Mouse (Mus musculus): ENCODE results near the gene Tfip11. TPM values are rescaled to one million over a fixed set of nuclear protein-coding genes. Genes with fewer than 3 reads are reported as not detected.

The Tfip11 gene
- 16.5 and 20.2 TPM in 2 replicates for total RNA-seq (2014; rRNA removed)
- 24.3 and 24.4 TPM in 2 replicates for polyA plus RNA-seq (2015; fragmentation: Nextera tagmentation; extraction: Ambion mirVana)

GRCm38 (mm10) chr5:112325546-112326445 is at the start of gene Tfip11:
Gene Tfip11 (plus strand): TSS chr5:112326358.
- Histone ChIP-seq H3K9ac (replicated peaks; ENCODE audit: low read length) (peak within 1 kb of the TSS; percentile 65), H3K4me3 (ENCODE audit: low read length) (peak within 1 kb of the TSS; percentile 72), H3K36me3 (ENCODE audit: insufficient read depth, low read length) (peaks cover 20% of the 10 kb centered on the region), H3K27me3 (ENCODE audit: insufficient read depth, low read length) (no peaks in the 10 kb centered on the region), H3K4me2 (ENCODE audit: low read depth, low read length) (peak within 1 kb of the TSS; percentile 86), H3K27ac (peak within 1 kb of the TSS; percentile 82), H3K4me1 (ENCODE audit: insufficient read depth, low read length) (peaks cover 6% of the 10 kb centered on the region), H3K9me3 (ENCODE audit: low read length) (no peaks in the 10 kb centered on the region)
- DNase-seq (ENCODE audit: low spot score) (peak; percentile 99), ATAC-seq (peak; percentile 96)
- 10% methylated on average over 48 of the region's 48 CpGs for WGBS
- peak; percentile 46 for TF ChIP-seq CTCF (IDR thresholded peaks at IDR 0.05; ENCODE audit: low read depth)

GRCm38 (mm10) chr5:112276907-112277348 is 49.2 kb upstream of the Tfip11 start:
- 0% methylated on average over 22 of the region's 24 CpGs for WGBS
- ATAC-seq: no peak; the same call in 1 of the 2 replicates

GRCm38 (mm10) chr5:112277906-112278470 is 48.2 kb upstream of the Tfip11 start:
- ATAC-seq: no peak
- Histone ChIP-seq H3K9ac (replicated peaks; ENCODE audit: low read length) (peak overlapping the region; percentile 79; the same call in 1 of the 2 replicates), H3K36me3 (ENCODE audit: insufficient read depth, low read length) (no peaks in the 10 kb centered on the region), H3K27me3 (ENCODE audit: insufficient read depth, low read length) (no peaks in the 10 kb centered on the region), H3K4me2 (ENCODE audit: low read depth, low read length) (peak overlapping the region; percentile 96), H3K27ac (no peak overlapping the region), H3K9me3 (ENCODE audit: low read length) (no peaks in the 10 kb centered on the region), H3K4me1 (ENCODE audit: insufficient read depth, low read length) (peaks cover 3% of the 10 kb centered on the region), H3K4me3 (ENCODE audit: low read length) (no peak overlapping the region)
- no peak for TF ChIP-seq CTCF (IDR thresholded peaks at IDR 0.05; ENCODE audit: low read depth)
- WGBS: 89% methylated on average over 11 of the region's 11 CpGs
- no peak for DNase-seq (ENCODE audit: low spot score)

More at GRCm38 (mm10) chr5:112276907-112277348, 49.2 kb upstream of the Tfip11 start:
- Histone ChIP-seq H3K4me2 (ENCODE audit: low read depth, low read length) (peak overlapping the region; percentile 96), H3K27ac (peak overlapping the region; percentile 78; the same call in 1 of the 2 replicates), H3K9ac (replicated peaks; ENCODE audit: low read length) (peak overlapping the region; percentile 79), H3K4me1 (ENCODE audit: insufficient read depth, low read length) (no peaks in the 10 kb centered on the region; the same call in none of the 2 replicates), H3K27me3 (ENCODE audit: insufficient read depth, low read length) (no peaks in the 10 kb centered on the region), H3K9me3 (ENCODE audit: low read length) (no peaks in the 10 kb centered on the region), H3K36me3 (ENCODE audit: insufficient read depth, low read length) (no peaks in the 10 kb centered on the region), H3K4me3 (ENCODE audit: low read length) (peak overlapping the region; percentile 74)
- TF ChIP-seq CTCF (IDR thresholded peaks at IDR 0.05; ENCODE audit: low read depth): no peak
- DNase-seq (ENCODE audit: low spot score): no peak

GRCm38 (mm10) chr5:112279181-112280021 is 46.8 kb upstream of the Tfip11 start:
- Histone ChIP-seq H3K36me3 (ENCODE audit: insufficient read depth, low read length) (no peaks in the 10 kb centered on the region), H3K9ac (replicated peaks; ENCODE audit: low read length) (no peak overlapping the region), H3K4me3 (ENCODE audit: low read length) (no peak overlapping the region), H3K4me2 (ENCODE audit: low read depth, low read length) (no peak overlapping the region), H3K27me3 (ENCODE audit: insufficient read depth, low read length) (no peaks in the 10 kb centered on the region), H3K9me3 (ENCODE audit: low read length) (no peaks in the 10 kb centered on the region), H3K27ac (no peak overlapping the region; the same call in 1 of the 2 replicates), H3K4me1 (ENCODE audit: insufficient read depth, low read length) (peaks cover 3% of the 10 kb centered on the region)
- DNase-seq (ENCODE audit: low spot score) (no peak), ATAC-seq (no peak)
- WGBS: 91% methylated on average over 17 of the region's 17 CpGs
- TF ChIP-seq CTCF (IDR thresholded peaks at IDR 0.05; ENCODE audit: low read depth): no peak

GRCm38 (mm10) chr5:112280151-112280550 is 46.0 kb upstream of the Tfip11 start:
- no peak for DNase-seq (ENCODE audit: low spot score)
- Histone ChIP-seq H3K4me3 (ENCODE audit: low read length) (no peak overlapping the region), H3K4me2 (ENCODE audit: low read depth, low read length) (no peak overlapping the region), H3K27me3 (ENCODE audit: insufficient read depth, low read length) (no peaks in the 10 kb centered on the region), H3K9me3 (ENCODE audit: low read length) (no peaks in the 10 kb centered on the region), H3K36me3 (ENCODE audit: insufficient read depth, low read length) (no peaks in the 10 kb centered on the region), H3K9ac (replicated peaks; ENCODE audit: low read length) (no peak overlapping the region), H3K27ac (no peak overlapping the region; the same call in 1 of the 2 replicates), H3K4me1 (ENCODE audit: insufficient read depth, low read length) (peaks cover 3% of the 10 kb centered on the region)
- ATAC-seq: no peak
- 84% methylated on average over 7 of the region's 7 CpGs for WGBS
- TF ChIP-seq CTCF (IDR thresholded peaks at IDR 0.05; ENCODE audit: low read depth): no peak

Data from hindbrain, postnatal 0 days (tissue).